Mouse (Mus musculus) kidney, postnatal 36 days (tissue): ENCODE data around the gene D630023F18Rik.

Experiments used
- DNase-seq, 2 experiments: peaks; one replicate each; pipeline ENCODE4 v3.0.0; 2021 to 2022; ENCODE audit warnings: mixed read lengths in 2 of 2

Gene D630023F18Rik

DNA sequence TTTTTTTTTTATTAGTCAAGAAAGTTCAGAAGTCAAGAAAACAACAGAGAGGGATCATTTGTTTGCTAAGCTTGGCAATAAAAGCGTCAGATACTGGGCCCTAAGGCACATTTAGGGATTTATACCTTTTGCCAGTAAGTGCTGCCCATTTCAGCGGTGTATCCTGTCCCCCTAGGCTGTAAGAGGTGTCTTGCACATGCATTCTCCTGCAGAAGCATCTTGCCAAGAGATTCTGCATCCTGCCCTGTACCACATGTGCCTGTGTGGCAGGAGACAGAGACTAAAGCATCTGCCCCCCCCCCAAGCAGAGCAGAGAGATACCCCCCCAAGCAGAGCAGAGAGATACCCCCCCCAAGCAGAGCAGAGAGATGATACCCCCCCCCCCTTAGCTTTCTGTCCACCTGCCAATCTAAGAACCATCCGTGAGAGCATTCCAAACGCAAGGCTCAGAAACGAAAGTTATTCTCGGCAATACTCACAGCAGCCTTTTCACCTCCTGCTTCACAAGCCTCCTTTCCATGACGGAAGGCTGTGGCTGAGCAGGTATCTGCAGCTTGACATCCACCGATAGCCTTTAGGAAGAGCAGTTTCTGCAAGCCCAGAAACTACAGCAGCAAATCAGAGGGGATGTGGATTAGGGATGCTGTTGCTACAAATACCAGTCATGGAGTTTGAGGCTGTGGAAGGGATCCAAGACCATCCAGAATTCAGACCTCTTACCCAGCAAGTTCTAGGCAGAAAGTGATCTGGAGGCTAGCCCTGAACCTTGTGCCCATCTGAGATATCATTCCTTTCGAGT, at the start of gene D630023F18Rik:
Gene D630023F18Rik, minus strand, starts transcription at position 641 of the 799 bp plus-strand sequence.
- DNase-seq, result no peak

DNA sequence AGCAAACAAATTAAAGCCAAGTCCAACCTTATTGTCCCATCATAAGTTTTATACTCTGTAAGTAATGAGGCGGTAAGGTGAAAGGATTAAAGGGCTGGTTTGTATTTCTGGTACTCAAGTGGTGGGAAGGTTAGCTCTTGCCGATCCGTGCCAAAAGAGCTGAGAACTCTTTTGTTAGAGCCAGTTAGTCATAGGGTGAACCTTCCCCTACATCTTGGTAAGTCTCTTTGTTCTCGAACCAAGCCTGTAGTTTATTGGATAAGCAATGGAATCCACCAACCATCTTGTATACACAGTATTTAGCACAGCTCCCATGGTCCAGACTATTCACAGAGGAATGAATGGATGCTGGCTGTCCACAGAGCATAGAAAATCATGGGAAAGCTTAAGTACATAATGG, 48.6 kb upstream of the D630023F18Rik start:
- no peak for DNase-seq

DNA sequence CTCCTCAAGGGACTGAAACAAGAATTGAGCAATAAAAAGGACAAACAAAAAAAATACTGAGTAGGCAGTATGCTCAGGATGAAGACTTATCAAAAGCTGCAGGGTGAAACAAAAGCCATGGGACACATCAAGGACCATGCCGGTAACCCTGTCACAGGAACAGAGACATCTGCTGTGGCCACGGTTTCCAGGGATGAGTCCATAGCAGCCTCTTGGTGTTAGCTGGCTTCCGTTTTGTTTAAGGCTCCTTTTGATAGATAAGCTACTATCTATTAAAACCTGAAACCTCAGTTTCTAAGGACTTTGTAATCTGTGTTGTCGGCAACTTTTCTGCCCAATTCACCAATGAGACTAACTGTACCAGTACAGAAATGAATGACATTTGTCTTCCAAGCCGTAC, 46.9 kb upstream of the D630023F18Rik start:
- DNase-seq, result no peak

DNA sequence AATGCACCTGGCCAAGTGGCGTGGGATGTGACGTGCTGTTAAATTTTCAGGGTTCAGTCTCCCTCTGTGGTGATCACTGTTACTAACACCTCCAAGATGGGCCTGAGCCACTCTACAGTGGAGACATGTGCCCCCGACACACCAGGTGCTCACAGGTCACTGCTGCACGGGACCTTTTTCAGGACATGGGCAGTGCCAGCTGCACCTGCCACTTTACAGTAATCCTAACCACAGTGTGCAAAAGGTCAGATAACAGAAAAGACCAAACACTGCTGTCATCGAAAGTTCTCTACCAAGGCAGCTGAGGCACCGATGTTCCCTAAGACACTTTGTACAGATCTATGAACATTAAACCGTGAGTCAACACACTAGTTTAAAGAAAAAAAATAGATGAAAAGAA, 46.5 kb upstream of the D630023F18Rik start:
- no peak for DNase-seq

DNA sequence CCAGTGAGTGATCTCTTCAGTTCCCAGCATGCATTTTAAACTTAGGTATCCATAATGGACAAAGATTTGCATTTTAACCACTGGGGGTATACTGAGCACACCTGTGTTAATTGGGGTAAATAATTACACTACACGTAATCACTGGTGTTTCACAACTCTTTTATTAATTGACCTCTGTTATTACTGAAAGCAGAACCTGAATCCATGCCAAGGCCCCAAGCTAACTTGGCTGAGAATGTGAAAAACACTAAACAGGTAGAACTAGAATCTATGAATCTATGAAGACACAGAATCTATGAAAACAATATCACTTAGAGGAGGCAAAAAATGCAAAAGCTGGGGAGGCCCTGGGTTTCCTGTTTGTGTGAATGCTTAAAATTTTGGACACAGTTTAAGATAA, 44.5 kb upstream of the D630023F18Rik start:
- DNase-seq, result peak; percentile 58 to 60

DNA sequence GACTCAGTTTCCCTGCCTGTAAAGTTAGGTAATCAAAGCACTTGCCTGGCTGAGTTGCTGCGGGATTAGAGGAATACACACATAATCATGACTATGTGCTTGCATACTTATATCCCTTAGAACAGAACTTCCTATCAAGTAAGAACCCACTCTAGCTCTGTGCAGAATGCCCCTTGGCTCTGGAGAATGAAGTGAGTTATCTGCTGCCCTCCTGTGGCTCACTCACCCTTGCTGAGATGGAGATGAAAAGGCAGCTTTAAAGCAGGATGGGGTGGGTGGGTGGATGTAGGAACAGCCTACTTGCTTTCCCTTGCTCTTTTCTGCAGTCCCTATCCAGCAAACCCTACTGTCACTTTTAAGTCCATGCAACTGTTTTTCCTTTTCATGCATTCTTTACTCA, 39.2 kb upstream of the D630023F18Rik start:
- DNase-seq, result no peak

DNA sequence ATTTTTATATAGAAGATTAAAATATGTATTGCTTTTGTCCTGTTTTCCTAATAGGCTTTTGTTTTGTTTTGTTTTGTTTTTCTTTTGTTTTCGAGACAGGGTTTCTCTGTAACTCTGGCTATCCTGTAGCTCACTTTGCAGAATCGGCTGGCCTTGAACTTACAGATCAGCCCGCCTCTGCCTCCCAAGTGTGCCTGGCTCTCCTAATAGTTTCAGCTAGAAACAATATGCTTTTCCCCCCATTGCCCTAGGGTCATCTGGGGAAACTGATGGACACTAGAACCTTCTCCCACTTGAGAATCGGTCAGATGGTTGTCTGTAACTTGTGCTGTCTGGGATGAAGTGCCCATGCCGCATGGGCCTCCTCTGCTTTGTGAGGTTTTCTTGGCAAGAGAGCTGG, 33.1 kb upstream of the D630023F18Rik start:
- DNase-seq, result no peak

DNA sequence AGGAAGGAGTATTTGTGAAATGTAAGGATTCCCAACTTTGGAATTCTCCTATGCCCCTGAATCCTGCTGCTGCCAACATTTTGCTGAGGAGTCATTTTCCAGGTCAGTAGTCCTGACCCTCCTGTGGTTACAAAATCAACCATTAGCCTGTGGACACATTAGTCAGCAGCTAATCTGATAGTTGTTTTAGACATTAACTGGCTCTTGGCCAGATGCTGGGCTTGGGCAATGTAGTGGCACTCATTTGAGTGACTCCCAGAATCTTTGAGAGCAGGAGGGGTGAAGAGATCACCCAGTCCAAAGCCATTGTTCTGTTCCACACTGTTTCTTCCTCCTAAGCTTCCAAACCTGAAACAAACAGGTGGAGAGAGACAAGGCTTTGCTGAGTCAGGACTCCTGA, 31.8 kb upstream of the D630023F18Rik start:
- DNase-seq, result peak; percentile 87 to 93

DNA sequence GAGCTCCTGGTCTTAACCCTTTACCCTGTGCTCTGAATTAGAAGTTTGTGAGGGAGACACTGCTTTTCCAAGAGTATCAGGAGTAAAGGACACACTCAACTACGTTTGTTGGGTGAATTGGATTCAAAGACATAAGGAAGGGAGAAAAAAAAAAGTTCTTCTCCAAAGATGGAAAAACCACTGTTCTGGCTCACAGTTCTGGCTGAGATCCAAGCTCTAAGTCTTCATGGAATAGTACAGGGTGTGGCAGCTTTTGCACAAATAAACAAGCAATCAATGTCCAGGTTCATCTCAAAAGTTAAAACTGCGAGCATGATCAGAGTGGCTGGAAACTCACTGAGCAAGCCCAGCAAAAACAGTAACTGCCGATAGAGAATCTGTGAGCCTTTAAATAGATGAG, 25.0 kb upstream of the D630023F18Rik start:
- no peak for DNase-seq

DNA sequence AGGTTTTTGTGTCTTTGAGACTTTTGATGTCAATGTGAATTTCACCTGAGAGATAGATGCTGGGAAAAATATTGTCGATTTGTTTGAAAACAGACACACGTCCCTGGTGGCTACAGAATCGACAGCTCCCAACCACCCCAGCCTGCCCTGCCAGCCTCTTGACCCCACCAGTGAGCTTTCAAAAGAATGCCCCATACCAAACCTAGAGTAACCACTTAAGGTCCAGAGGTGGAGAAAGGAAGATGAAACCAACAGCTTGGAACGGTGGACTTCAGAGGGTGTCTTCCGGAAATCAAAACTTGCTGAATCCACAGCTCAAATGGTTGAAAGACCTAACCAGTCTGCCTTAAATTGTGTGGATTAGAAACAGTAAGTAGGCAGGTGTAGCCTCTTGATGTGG, 24.3 kb upstream of the D630023F18Rik start:
- DNase-seq, result peak; percentile 44

DNA sequence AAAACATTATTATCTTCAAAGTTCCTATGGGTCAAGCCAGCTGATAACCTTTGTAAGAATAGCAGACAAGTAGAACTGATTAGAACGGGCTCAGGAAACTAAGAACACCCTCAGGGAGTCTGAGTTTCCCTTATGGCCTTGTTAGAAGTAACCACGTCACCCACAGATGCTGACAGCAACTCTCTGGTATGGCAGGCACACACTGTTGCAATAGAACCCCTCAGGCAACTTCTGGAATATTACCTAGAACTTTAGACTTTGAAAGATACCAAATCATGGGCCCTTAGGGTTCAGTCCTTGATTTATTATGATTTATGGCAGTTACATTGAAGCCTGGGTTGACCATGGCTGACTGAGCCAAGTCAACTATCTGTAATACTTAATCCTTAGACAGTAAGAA, 23.6 kb upstream of the D630023F18Rik start:
- DNase-seq, result no peak

DNA sequence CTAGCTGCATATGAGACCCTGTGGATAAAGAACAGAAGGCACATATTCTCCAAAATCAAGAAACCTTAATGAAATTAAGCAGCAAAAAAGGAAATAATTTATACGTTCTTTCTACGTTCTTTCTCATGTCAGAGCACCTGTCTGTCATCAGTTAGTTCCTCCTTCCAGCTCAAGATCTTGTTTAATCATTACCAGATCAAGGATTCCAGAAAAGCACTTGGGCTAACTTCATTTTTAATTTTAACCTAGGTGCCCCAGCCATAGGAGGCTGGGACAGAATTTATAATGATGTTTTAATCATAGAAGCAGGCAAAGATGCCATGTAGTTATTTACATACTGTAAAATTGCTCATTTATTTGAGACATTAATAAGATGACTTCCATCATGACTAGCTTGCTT, 21.8 kb upstream of the D630023F18Rik start:
- DNase-seq, result peak in 1 of 2 experiments; percentile 40

DNA sequence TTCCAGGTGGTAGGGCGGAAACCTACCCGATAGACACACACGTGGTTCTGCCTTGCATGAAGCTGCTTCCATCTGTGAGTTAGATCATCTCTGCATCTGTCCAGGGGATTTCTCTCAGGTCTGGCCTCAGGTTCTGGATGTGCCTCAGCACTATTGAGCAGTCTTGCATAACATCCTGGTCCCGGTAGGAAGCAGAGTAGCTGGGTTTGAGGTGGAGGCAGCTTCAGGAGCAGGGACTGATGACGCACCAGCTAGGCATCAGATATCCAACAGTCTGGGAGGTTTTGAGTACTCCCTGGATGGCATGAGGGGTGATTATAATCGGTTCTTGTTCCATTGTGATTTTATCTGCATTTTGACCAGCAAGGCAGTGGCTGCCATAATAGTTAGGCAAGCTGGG, 14.5 kb upstream of the D630023F18Rik start:
- DNase-seq, result no peak

DNA sequence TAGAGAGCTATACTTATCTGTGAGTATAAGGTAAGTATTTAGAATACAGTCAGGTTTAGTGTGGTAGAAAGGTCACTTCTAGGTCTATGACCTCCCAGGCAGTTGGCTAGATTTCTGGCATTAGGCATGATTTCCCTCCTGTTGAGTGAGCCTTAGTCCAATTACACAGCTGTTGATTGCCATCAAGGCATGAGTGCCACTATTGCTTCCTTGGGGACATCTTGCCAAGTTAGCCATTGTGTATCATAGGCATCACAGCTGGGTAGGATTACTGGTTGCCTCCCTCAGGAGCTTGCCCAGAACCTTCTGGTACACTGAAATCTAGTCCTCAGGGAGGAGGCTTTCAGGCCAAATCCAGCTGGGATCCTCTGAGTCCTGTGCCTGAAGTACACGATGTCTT, 9.8 kb upstream of the D630023F18Rik start:
- DNase-seq, result no peak

DNA sequence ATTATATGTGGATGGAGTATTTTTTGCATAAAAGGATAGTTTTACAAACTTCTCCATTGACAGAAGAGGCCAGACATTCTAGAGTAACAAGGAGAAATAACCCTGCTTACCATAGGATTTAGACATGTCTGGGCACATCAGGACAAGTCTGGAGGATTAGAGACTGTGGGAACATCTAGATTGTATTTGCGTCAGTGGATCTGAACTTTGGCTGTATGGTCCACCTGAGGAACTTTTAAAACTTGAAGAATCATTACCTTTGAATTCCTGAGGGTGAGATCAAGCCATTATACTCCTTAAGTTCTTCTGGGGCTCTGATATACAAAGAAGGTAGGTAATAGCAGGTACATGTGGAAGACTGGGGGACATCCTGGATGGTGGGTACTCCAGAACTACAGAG, 8.7 kb upstream of the D630023F18Rik start:
- DNase-seq, result peak in 1 of 2 experiments; percentile 41

DNA sequence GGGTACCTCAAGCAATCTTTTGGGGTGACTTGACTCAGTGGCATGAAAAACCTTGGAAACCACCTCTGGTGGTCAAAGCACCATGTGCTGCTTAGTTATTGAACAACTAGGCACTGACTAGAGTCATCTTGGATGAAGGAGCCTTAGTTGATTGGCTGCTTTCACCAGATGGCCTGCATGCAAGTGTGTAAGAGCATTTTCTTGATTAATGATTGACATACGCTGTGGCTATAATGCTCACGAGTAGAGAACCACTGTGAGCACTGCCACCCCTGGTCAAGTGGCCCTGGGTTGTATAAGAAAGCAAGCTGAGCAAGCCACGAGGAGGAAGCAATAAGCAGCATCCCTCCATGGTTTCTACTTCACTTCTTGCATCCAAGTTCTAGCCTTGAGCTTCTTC, 7.2 kb upstream of the D630023F18Rik start:
- DNase-seq, result peak; percentile 31 to 73

DNA sequence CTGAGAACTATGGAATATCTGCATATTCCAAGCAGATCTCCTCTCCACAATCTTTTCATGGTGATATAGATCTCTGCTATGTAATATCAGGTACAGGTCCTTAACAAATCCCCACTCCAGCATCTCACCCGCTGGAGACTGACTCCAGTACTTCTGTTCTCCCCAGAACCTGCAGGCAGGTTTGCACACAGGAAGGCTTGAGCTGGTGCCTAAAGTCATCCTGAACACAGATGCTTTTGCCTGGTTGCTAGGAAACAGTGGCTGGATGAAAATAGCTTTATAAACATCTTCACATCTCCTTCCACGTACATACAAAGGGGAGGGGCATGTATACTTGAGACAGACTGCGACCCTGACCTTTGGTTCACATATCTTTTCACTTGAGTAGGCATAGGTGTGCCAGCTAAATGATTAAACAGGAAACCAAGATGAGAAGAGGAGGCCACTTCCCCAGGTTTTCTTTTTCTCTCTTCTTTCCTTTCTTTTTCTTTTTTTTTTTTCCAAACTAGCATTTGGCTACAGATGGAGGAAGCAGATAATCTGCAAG, 6.7 kb upstream of the D630023F18Rik start:
- peak in 1 of 2 experiments; percentile 39 for DNase-seq

DNA sequence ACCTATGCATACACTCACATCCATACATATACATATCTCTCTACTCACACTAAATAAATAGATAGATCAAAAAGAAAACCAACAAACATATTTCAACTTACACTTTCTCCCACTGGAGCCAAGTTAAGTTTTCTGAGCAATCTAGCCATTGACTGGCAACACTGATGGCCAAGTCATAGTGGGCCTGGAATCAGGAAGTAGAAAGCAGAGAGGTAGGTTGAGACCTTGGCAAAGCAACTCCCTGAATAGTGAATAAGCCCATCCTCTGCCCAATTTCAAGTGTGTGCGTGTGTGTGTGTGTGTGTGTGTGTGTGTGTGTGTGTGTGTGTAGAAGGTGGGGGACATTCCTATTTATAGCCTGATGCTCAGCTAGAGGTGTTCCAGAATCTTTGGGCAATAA, 3.6 kb downstream of the D630023F18Rik start, which contains the start of gene Gm28845:
Gene Gm28845, minus strand, starts transcription at position 121 of the 400 bp plus-strand sequence.
- no peak for DNase-seq

DNA sequence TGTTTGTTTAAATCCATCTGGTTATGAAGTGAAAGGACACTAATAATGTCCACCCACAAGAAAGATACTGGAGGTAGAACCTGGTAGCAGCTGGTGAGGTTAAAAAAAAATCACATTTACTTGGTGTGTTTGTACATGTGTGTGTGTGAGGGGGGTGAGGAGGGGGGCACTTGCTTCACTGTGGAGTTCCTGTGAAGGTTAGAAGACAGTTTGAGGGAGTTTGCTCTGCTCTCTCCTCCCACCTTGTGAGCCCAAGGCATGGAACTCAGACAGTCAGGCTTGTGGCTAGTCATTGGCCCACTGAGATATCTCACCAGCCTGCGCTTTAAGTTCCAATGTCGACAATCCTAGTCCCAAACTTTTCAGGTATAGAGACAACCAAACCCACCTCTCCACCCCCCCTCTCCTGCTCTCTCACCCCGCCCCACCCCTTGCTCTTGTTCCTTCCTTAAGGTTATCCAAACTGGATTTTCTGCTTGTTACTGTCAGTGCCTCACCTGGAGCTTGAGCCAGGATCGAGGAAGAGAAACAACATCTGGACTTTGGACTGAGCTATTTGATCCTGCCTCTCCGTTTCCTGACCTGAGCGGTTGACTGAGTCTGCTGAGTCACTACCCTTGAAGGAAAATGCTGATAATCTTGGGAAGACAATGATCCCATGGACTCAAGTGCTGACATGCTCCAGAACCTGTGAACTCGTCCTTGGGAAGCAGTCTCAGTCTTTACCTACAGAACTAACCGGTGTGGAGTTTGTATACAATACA, 4.7 kb downstream of the D630023F18Rik start:
- peak; percentile 65 to 89 for DNase-seq

DNA sequence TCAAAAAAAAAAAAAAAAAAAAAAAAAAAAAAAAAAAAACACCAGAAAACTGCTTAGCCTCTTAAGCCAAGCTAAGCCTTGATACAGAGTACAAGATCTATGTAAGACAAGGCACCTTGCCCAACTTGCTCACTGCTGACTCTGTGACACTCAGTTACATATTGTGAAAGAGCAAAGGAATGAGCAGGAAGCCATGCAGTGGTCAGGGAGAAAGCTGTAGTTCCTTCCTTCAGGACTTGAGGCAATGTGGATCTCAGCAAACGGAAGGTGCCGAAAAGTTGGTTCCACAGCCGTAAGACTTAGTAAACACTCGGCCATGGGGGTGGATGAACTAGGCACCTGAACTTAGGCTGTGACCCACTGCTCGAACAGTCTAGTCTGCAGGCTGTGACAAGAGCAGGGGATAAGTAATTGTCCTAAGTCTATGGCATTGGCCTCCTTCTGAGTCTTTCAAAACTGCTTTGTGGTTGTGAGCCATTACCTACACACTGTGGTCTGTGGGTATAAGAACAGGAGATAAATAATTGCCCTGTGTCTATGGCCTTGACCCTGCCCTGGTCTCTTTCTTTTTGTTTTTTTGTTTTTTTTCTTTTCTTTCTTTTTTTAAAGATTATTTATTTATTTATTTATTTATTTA, 9.4 kb downstream of the D630023F18Rik start:
- DNase-seq, result peak in 1 of 2 experiments; percentile 54

DNA sequence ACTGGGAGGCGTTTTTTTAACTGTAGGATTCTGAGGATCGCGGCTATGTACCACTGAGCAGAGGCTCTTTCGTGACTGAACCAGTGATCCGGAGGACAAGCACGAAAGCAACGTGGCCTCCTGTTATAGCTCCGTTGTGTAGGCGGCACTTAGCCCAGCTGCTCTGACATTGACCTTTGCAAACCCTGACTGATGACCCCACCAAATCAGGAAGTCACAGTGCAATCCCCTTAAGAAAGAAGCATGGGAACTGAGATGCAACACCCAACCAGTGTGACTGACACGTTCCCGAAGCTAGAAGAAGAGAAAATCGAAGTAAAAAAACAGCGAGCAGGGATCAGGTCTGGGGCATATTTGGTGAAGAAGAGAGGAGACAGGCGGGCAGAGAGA, 10.2 kb downstream of the D630023F18Rik start:
- peak; percentile 34 to 43 for DNase-seq

DNA sequence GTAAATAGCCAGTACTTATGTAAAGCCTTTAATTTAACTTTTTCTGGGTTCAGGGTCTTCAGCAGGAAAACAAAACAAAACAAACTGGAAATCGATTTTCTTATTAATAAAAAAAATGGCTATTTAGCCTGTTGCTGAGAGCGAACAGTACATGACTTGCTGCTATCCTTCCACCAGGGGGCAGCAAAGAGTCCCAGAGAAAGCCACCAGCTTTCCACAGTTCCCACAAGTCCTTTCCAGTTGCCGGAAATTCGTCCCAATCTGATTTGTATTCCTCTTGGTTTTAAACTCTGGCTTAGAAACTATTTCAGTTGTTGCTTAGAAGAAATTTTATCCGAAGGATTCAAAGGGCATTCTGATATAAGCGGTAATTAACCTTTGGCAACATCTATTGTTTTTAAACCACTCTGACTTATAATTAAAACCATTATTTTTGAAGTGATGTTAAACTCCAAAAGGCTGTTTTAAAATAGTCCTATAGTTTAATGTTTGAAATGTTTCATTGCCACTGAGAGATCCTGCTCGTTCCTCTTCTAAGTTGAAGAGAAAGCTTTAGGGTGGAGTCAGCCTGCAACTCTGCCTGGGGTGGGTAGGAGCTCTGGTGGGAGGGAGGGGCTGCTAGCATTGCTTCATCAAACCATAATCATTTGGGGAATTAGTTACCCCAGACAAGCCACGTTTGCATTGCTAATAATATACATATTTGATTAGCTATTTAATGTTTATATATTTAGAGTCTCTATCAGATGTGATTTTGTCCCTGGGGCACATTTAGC, 10.8 kb downstream of the D630023F18Rik start:
- DNase-seq, result peak; percentile 83 to 85
